Mouse (Mus musculus): ENCODE measurements at regions not wholly inside any gene's neighbourhood (a gene's known extent, or its start where the extent isn't known, plus 50 kb on each side); places are given as distances from the start of the nearest gene placed in this dataset.
"Not testable (repeated sequence)": the region's sequence is repeated elsewhere in the genome, so short reads cannot be mapped to it uniquely, and the experiment has no call there.

DNA sequence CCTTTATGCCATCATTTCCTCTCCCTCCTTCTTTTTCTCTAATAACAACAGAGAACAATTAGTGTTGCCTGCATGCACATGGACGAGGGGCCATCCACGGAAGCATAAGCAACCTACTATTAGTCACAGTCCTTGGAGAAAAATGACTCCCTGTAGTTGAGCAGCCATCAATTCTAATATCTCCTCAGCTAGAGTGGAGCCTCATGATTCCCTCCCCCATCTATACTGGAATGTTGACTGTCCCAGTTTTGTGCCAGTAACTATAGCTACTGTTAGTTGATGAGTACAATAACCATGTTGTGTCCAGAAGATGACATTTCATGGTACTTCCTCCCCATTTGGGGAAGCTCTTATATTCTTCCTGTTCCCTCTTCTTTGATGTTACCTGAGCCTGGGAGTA lies 64.3 kb upstream of the Rtn4 start:
- Histone ChIP-seq H3K27me3 (ENCODE audit: control insufficient read depth, insufficient read depth, low read length) (no peaks in the 10 kb centered on the region), H3K27ac (no peak overlapping the region), H3K4me3 (no peak overlapping the region), H3K79me2 (replicated peaks; ENCODE audit: control insufficient read depth, insufficient read depth, low read length) (no peaks in the 10 kb centered on the region), H3K36me3 (ENCODE audit: control insufficient read depth, insufficient read depth, low read length) (no peaks in the 10 kb centered on the region), H3K4me1 (ENCODE audit: control insufficient read depth, insufficient read depth, low read length) (no peaks in the 10 kb centered on the region), H3K9ac (ENCODE audit: low read depth, low read length) (no peak overlapping the region)
- intact Hi-C loops (cut with DNase I), result no loop called here
- WGBS, result 66% methylated on average over 2 of the region's 2 CpGs
- TF ChIP-seq EP300 (IDR thresholded peaks at IDR 0.05; ENCODE audit: insufficient read depth, low read depth, low read length) (no peak), CTCF (IDR thresholded peaks at IDR 0.05) (no peak), POLR2A (IDR thresholded peaks at IDR 0.05; ENCODE audit: insufficient read depth, low read depth, low read length) (no peak)
- no peak for DNase-seq

DNA sequence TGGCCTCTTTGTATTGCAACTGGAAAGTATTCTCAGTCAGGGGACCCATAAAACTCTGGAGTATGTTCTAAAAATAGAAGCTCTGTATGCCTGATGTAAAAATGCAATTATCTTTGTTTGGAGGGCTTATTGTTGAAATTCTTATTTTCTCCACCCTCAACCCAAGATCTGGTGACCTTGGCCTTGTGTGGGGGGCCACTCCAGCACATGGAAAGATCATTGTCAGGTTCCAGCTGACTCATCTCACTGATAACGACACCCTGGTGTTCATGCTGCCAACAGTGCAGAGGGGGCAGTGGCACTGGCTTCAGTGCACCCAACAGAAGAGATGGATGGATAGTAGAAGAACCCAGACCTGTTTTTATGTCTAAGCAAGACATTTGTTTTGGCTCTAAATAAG lies 60.3 kb upstream of the Rtn4 start:
- H3K4me3 ChIP-seq, result no peak overlapping the region
- no peaks in the 10 kb centered on the region for H3K79me2 ChIP-seq (replicated peaks; ENCODE audit: control insufficient read depth, insufficient read depth, low read length)
- intact Hi-C loops (cut with DNase I), result no loop called here
- peak overlapping the region; percentile 18; the same call in 1 of the 2 replicates for H3K27ac ChIP-seq
- no peak for TF ChIP-seq POLR2A (IDR thresholded peaks at IDR 0.05; ENCODE audit: insufficient read depth, low read depth, low read length)
- TF ChIP-seq CTCF (IDR thresholded peaks at IDR 0.05), result no peak
- 14% methylated on average over 1 of the region's 1 CpGs for WGBS
- 0 out of 2 replicates have a peak, but pooled peaks cover 2% of the 10 kb centered on the region for H3K36me3 ChIP-seq (ENCODE audit: control insufficient read depth, insufficient read depth, low read length)
- no peak for DNase-seq
- peaks cover 3% of the 10 kb centered on the region; the same call in 1 of the 2 replicates for H3K4me1 ChIP-seq (ENCODE audit: control insufficient read depth, insufficient read depth, low read length)
- no peaks in the 10 kb centered on the region for H3K27me3 ChIP-seq (ENCODE audit: control insufficient read depth, insufficient read depth, low read length)
- no peak overlapping the region for H3K9ac ChIP-seq (ENCODE audit: low read depth, low read length)

DNA sequence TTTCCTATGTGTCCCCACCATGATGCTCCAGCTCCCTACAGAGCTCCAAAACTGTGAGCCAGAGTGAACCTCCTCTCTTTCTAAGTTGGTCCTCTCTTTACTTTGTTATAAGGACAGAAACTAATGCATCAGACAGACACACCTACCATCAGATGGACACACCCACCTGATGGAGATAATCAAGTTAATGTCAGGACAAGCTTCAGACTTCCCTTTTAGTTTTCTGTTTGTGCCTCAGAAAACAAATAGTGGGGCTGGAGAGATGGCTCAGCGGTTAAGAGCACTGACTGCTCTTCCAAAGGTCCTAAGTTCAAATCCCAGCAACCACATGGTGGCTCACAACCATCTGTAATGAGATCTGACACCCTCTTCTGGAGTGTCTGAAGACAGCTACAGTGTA lies 59.5 kb upstream of the Rtn4 start:
- 67% methylated on average over 1 of the region's 1 CpGs for WGBS
- H3K27ac ChIP-seq; H3K79me2 ChIP-seq (replicated peaks; ENCODE audit: control insufficient read depth, insufficient read depth, low read length); H3K27me3 ChIP-seq (ENCODE audit: control insufficient read depth, insufficient read depth, low read length); H3K9ac ChIP-seq (ENCODE audit: low read depth, low read length); intact Hi-C loops (cut with DNase I); H3K4me1 ChIP-seq (ENCODE audit: control insufficient read depth, insufficient read depth, low read length); DNase-seq; H3K4me3 ChIP-seq; H3K36me3 ChIP-seq (ENCODE audit: control insufficient read depth, insufficient read depth, low read length): not testable (repeated sequence)

- peaks cover 4% of the 10 kb centered on the region; the same call in 1 of the 2 replicates for H3K36me3 ChIP-seq (ENCODE audit: control insufficient read depth, insufficient read depth, low read length)
Observed at GRCm38 (mm10) chr11:29636759-29637200, 56.0 kb upstream of the Rtn4 start.

DNA sequence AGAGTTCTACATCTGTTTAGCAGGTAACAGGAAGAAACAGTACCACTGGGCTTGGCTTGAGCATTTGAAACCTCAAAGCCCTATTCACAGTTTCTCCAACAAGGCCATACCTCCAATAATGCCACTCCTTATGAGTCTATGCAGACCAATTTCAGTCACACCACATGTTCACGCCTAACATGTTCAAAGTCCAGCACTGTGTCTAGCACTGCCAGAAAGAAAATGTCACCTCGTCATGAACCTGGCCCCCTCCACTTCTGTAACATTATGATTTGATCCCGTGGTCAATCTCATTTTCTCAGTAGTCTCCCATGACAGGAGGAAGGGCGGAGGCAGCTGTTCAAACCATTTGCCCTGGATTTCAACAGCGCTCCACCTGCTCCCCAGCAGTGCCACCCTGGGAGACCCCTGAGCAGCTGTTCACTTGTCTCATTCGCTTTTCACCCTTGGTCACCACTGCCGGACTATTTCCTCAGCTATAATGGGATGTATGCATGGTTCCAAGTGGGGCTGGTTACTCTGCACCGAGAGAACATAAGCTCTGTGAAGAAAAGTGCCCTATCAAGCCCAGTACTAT lies 54.6 kb upstream of the Rtn4 start:
- Histone ChIP-seq H3K4me1 (ENCODE audit: control insufficient read depth, insufficient read depth, low read length) (peaks cover 5% of the 10 kb centered on the region; the same call in 1 of the 2 replicates), H3K27ac (no peak overlapping the region), H3K9ac (ENCODE audit: low read depth, low read length) (no peak overlapping the region), H3K79me2 (replicated peaks; ENCODE audit: control insufficient read depth, insufficient read depth, low read length) (no peaks in the 10 kb centered on the region), H3K4me3 (no peak overlapping the region), H3K36me3 (ENCODE audit: control insufficient read depth, insufficient read depth, low read length) (peaks cover 4% of the 10 kb centered on the region; the same call in 1 of the 2 replicates), H3K27me3 (ENCODE audit: control insufficient read depth, insufficient read depth, low read length) (no peaks in the 10 kb centered on the region)
- no peak for TF ChIP-seq POLR2A (IDR thresholded peaks at IDR 0.05; ENCODE audit: insufficient read depth, low read depth, low read length)
- TF ChIP-seq EP300 (IDR thresholded peaks at IDR 0.05; ENCODE audit: insufficient read depth, low read depth, low read length), result no peak
- no peak for TF ChIP-seq CTCF (IDR thresholded peaks at IDR 0.05)
- intact Hi-C loops (cut with DNase I), result no loop called here
- WGBS, result 79% methylated on average over 8 of the region's 8 CpGs
- DNase-seq, result no peak

More at GRCm38 (mm10) chr11:29636759-29637200, 56.0 kb upstream of the Rtn4 start:
- no peak overlapping the region for H3K4me3 ChIP-seq
- 26% methylated on average over 6 of the region's 6 CpGs for WGBS
- no peak overlapping the region; the same call in 1 of the 2 replicates for H3K27ac ChIP-seq
- intact Hi-C loops (cut with DNase I), result no loop called here
- H3K9ac ChIP-seq (ENCODE audit: low read depth, low read length), result no peak overlapping the region
- TF ChIP-seq CTCF (IDR thresholded peaks at IDR 0.05), result no peak
- TF ChIP-seq POLR2A (IDR thresholded peaks at IDR 0.05; ENCODE audit: insufficient read depth, low read depth, low read length), result no peak
- TF ChIP-seq EP300 (IDR thresholded peaks at IDR 0.05; ENCODE audit: insufficient read depth, low read depth, low read length), result no peak
- H3K79me2 ChIP-seq (replicated peaks; ENCODE audit: control insufficient read depth, insufficient read depth, low read length), result no peaks in the 10 kb centered on the region
- H3K27me3 ChIP-seq (ENCODE audit: control insufficient read depth, insufficient read depth, low read length), result no peaks in the 10 kb centered on the region
- H3K4me1 ChIP-seq (ENCODE audit: control insufficient read depth, insufficient read depth, low read length), result peaks cover 5% of the 10 kb centered on the region; the same call in 1 of the 2 replicates
- peak; percentile 41 to 60 for DNase-seq

DNA sequence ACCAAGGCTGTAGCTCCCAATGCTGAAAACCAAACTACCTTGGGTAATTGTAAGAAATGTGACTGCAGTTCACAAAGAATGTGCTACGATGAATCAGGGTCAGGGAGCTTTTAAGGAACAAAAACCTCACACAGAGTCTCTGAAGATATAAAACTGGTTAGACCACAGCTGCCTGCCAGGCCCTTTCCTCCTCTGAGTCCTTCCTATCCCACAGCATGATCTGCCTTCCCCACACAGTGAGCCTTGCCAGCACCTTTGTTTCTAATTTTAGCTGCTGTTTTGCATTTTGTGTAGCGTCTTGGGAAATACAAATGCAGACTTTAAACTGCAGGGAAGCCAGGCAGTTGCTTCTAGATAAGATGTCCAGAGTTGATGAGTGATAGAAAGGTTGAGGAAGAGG lies 53.9 kb upstream of the Rtn4 start:
- Histone ChIP-seq H3K4me3 (no peak overlapping the region), H3K27me3 (ENCODE audit: control insufficient read depth, insufficient read depth, low read length) (no peaks in the 10 kb centered on the region), H3K9ac (ENCODE audit: low read depth, low read length) (no peak overlapping the region), H3K79me2 (replicated peaks; ENCODE audit: control insufficient read depth, insufficient read depth, low read length) (no peaks in the 10 kb centered on the region), H3K4me1 (ENCODE audit: control insufficient read depth, insufficient read depth, low read length) (peaks cover 5% of the 10 kb centered on the region; the same call in 1 of the 2 replicates), H3K36me3 (ENCODE audit: control insufficient read depth, insufficient read depth, low read length) (peaks cover 4% of the 10 kb centered on the region; the same call in 1 of the 2 replicates), H3K27ac (peak overlapping the region; percentile 9; the same call in 1 of the 2 replicates)
- WGBS, result 5% methylated on average over 2 of the region's 2 CpGs
- TF ChIP-seq CTCF (IDR thresholded peaks at IDR 0.05) (no peak), POLR2A (IDR thresholded peaks at IDR 0.05; ENCODE audit: insufficient read depth, low read depth, low read length) (no peak), EP300 (IDR thresholded peaks at IDR 0.05; ENCODE audit: insufficient read depth, low read depth, low read length) (no peak)
- intact Hi-C loops (cut with DNase I), result no loop called here
- no peak for DNase-seq

Measured in heart, adult 2 months (tissue).